Mouse (Mus musculus): ENCODE data around the gene Dek. TPM values are rescaled to one million over a fixed set of nuclear protein-coding genes. Genes with fewer than 3 reads are reported as not detected.
A peak's percentile ranks its signal among the peaks of the same experiment; 100 is the strongest.

The Dek gene
- polyA plus RNA-seq, 1 experiment from 2014 or later: 332 TPM

DNA sequence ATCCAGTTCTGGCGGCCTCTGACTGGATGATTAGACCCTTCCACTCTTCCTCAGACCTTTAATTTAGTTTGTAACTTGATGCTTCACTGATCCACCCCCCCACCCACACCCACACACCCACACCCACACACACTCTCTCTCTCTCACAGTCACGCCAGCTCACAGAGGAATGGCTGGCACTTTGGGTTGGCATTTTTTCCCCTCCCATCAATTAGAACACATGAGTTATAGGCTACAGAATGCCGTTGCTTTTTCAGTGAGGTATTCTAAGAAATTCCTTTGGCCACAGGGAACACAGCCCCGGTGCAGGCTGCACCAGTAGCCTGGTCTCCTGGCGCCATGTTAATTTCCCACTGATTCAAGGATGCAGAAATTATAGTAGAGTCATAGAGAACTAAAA lies 19.6 kb upstream of the Dek start:
- Histone ChIP-seq H3K36me3 (no peaks in the 10 kb centered on the region), H3K4me3 (no peak overlapping the region), H3K27me3 (ENCODE audit: low read depth, poor library complexity, severe bottlenecking) (peaks cover 35% of the 10 kb centered on the region), H3K27ac (no peak overlapping the region), H3K9me3 (replicated peaks) (no peaks in the 10 kb centered on the region), H3K4me1 (peaks cover 29% of the 10 kb centered on the region)
- WGBS: 74% methylated on average over 5 of the region's 5 CpGs
- DNase-seq (ENCODE audit: low spot score): no peak

DNA sequence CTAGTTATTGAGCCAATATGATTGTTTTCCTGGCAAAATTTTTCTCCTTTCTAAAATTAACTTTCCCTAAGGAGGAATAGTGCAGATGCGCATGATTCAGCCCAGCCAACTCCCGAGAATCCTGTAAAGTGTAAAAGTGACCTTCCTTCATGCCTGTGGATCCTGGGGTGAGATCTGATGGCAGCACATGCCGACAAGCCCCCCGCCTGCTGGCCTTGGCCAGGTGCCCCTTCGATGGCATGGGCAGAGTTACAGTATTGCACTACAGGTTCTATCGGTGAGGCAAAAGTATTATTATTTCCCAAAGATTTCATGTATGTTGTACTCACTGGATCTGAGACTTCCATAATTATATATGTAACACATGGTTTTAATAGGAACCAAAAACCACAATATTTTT lies 19.0 kb upstream of the Dek start:
- WGBS: 88% methylated on average over 6 of the region's 6 CpGs
- no peak for DNase-seq (ENCODE audit: low spot score)
- Histone ChIP-seq H3K9me3 (replicated peaks) (no peaks in the 10 kb centered on the region), H3K4me1 (peaks cover 29% of the 10 kb centered on the region), H3K36me3 (no peaks in the 10 kb centered on the region), H3K27me3 (ENCODE audit: low read depth, poor library complexity, severe bottlenecking) (peaks cover 41% of the 10 kb centered on the region), H3K27ac (no peak overlapping the region), H3K4me3 (no peak overlapping the region)

DNA sequence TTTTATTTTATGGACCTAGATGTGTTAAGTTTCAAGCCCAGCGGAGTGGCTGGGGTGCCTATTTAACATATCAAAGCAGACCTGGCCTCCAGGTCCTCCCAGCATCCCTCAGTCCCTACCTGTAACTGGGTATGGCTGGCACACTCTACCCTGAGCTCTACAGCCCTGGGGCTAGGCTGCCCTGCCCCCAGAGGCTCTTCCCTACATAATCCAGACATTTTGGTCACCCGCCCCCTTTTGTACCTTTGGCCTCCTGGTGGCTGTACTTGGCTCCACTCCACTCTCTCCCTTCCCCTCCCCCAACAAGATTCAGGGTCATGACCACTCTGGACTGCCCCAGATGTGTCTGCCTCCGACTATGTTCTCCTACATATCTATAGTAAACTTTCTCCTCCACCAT lies 18.4 kb upstream of the Dek start:
- Histone ChIP-seq H3K4me3 (no peak overlapping the region), H3K4me1 (peaks cover 29% of the 10 kb centered on the region), H3K27me3 (ENCODE audit: low read depth, poor library complexity, severe bottlenecking) (peaks cover 43% of the 10 kb centered on the region), H3K9me3 (replicated peaks) (no peaks in the 10 kb centered on the region), H3K27ac (no peak overlapping the region), H3K36me3 (no peaks in the 10 kb centered on the region)
- DNase-seq (ENCODE audit: low spot score): no peak
- WGBS: 29% methylated on average over 3 of the region's 3 CpGs

DNA sequence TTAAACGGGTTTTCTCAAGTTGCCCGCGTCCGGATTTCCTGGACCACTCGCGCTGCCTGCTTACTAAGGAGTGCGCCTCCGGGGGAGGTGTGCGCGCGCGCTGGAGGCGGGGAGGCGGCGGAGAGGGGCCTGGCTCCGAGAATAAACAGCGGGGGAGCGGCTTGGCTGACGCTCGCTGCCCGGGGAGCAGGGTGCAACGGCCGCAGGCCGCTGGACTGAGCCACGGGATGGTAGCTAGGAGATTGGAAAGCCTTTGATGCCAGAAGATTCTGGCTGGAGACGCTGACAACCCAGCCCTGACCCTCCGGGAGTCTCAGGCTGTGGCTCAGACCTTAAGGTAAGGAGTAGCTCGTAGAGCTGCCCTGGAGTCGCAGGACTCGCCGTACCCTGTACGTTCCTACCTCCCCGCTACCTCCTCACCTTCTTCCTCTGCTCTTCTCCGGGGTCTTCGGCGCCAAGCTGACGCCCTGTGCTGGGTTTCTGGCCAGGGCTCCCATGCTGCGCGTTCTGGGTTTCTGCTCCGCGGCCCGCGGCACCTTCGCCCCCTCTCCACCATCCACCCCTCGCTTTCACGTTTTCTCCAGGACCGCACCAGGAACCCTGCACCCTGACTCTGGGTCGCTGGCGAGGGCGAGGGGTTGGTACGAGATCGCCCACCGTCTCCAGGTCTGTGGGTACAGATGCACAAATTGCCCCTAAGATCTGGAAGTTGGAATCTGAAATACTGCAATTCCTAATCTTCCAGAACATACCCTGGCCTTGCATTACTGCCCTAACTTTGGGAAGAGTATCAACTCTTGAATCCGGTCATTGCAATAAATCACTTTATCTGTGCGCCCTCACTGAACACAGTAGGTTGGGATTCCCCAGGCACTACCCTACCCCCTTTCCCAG lies 16.8 kb upstream of the Dek start, which contains the start of gene Rnf144b:
Rnf144b (plus strand) TSS at position 120 of the 894 bp plus-strand sequence.
- DNase-seq (ENCODE audit: low spot score): peak; percentile 70
- Histone ChIP-seq H3K27ac (peak within 1 kb of the TSS; percentile 64), H3K9me3 (replicated peaks) (no peaks in the 10 kb centered on the region), H3K4me1 (peaks cover 29% of the 10 kb centered on the region), H3K27me3 (ENCODE audit: low read depth, poor library complexity, severe bottlenecking) (peaks cover 43% of the 10 kb centered on the region), H3K4me3 (peak within 1 kb of the TSS; percentile 68), H3K36me3 (no peaks in the 10 kb centered on the region)
- under 1% methylated on average over 55 of the region's 55 CpGs for WGBS

DNA sequence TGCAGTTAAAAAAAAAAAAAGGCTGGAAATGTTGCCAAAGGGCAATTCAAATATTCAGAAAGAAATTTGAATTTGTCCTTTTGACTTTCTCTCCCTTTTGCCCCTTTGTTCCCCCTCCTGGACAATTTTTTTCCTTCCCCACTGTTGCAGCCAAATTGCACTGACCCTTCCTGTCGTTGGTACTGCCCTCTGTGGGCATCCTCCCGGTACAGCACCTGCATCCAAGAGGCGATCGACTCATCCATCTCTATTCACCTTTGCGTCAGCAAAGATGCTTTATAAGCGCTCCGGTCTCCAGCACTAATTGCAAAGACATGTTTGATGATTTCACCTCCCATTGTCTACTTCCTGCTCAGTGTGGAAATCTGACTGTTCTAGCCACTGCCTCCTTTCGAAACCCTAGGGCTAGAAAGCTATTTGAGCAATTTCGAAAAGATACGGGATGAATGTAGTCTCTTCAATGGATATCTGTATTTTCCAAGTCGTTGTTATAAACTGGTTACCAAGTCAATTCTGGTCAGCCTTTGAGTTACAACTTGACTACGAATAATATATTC lies 15.4 kb upstream of the Dek start:
- WGBS: 42% methylated on average over 12 of the region's 12 CpGs

DNA sequence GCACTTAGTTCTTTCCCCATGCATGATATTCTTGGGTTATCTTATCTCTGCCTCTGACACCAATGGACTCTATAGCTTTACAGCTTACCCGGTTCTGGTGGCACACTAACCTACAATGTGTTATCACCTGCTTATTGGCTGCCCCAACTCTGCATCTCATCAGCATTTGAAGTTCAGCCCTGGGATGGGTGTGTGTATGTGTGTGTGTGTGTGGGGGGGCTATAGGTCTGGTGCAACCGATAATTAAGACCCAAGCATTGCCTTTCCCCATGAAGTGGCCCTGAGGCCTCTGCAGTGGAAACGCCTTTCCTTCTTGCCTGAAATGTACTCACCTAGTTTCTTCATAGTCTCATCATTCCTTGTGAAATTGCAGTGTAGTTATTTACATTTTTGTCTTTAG lies 10.0 kb upstream of the Dek start:
- Histone ChIP-seq H3K9me3 (replicated peaks) (no peaks in the 10 kb centered on the region), H3K27me3 (ENCODE audit: low read depth, poor library complexity, severe bottlenecking) (peaks cover 12% of the 10 kb centered on the region), H3K27ac (no peak overlapping the region), H3K4me3 (no peak overlapping the region), H3K36me3 (no peaks in the 10 kb centered on the region), H3K4me1 (no peaks in the 10 kb centered on the region)
- 83% methylated on average over 3 of the region's 3 CpGs for WGBS
- no peak for DNase-seq (ENCODE audit: low spot score)

More for the DNA sequence above, 15.4 kb upstream of the Dek start:
- Histone ChIP-seq H3K27ac (no peak overlapping the region), H3K4me1 (peaks cover 29% of the 10 kb centered on the region), H3K36me3 (no peaks in the 10 kb centered on the region), H3K27me3 (ENCODE audit: low read depth, poor library complexity, severe bottlenecking) (peaks cover 43% of the 10 kb centered on the region), H3K9me3 (replicated peaks) (no peaks in the 10 kb centered on the region), H3K4me3 (no peak overlapping the region)
- DNase-seq (ENCODE audit: low spot score): no peak

DNA sequence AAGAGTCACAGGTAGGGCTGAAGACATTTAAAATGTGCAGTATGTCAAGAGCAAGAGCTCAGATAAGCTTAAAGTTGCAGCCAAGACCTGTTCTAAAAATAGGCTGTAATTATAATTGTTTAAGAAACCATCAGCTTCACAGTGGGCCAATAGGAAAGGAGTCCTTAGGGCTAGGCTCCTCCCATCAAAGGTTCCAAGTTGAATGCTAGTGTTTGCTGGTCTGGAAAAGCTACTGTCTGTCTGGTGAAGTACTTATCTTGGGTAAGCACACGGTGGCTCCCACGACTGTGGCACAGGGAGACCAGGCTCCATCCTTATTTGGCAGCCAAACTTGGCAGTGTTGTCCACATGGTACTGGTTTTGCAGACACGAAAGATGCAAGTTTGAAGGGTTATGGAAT lies 6.9 kb upstream of the Dek start:
- no peak overlapping the region for H3K4me3 ChIP-seq
- H3K4me1 ChIP-seq: no peaks in the 10 kb centered on the region
- 83% methylated on average over 3 of the region's 3 CpGs for WGBS
- no peaks in the 10 kb centered on the region for H3K27me3 ChIP-seq (ENCODE audit: low read depth, poor library complexity, severe bottlenecking)
- no peak for DNase-seq (ENCODE audit: low spot score)
- no peaks in the 10 kb centered on the region for H3K9me3 ChIP-seq (replicated peaks)
- H3K27ac ChIP-seq: no peak overlapping the region
- H3K36me3 ChIP-seq: no peaks in the 10 kb centered on the region

DNA sequence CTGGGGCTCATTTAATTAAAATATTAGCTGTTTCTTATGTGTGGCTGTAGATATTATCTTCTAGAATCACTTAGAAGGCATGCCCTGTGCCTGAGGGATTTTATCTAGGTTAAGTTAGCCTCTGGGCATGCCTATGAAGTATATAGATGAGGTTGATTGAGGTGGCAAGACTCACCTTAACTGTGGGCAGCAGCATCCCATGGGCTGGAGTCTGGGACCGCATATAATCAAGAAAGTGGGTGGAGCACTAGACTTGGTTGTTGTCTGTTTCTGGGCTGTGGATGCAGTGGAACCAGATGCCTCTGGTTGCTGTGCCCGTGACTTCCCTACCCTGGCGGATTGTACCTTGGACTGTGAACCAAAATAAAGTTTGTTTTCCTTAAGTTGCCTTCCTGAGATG lies 6.1 kb upstream of the Dek start:
- Histone ChIP-seq H3K4me1 (peaks cover 6% of the 10 kb centered on the region), H3K36me3 (no peaks in the 10 kb centered on the region), H3K9me3 (replicated peaks) (no peaks in the 10 kb centered on the region), H3K27me3 (ENCODE audit: low read depth, poor library complexity, severe bottlenecking) (no peaks in the 10 kb centered on the region), H3K27ac (no peak overlapping the region), H3K4me3 (no peak overlapping the region)
- DNase-seq (ENCODE audit: low spot score): no peak
- WGBS: 86% methylated on average over 3 of the region's 3 CpGs

DNA sequence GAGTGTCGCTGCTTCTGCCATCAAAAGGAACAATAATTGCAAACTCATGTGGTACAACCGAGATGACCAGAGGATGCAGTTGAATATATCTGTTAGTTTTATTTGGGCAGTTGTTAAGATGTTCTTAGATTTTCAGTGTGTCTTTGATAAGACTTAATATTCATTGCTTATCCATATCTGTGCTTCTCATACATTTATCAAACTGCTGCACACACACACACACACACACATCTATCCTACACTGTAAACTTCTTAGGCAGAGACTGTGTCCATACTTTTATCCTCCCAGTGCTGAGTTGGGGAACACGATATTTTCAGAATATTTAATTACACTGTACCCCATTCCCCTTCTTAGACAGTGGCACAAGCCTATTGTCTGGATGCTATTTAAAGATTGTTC lies 5.2 kb upstream of the Dek start:
- peaks cover 11% of the 10 kb centered on the region for H3K4me1 ChIP-seq
- H3K9me3 ChIP-seq (replicated peaks): no peaks in the 10 kb centered on the region
- H3K4me3 ChIP-seq: no peak overlapping the region
- H3K27me3 ChIP-seq (ENCODE audit: low read depth, poor library complexity, severe bottlenecking): no peaks in the 10 kb centered on the region
- no peak for DNase-seq (ENCODE audit: low spot score)
- H3K27ac ChIP-seq: no peak overlapping the region
- H3K36me3 ChIP-seq: no peaks in the 10 kb centered on the region
- 83% methylated on average over 3 of the region's 3 CpGs for WGBS

DNA sequence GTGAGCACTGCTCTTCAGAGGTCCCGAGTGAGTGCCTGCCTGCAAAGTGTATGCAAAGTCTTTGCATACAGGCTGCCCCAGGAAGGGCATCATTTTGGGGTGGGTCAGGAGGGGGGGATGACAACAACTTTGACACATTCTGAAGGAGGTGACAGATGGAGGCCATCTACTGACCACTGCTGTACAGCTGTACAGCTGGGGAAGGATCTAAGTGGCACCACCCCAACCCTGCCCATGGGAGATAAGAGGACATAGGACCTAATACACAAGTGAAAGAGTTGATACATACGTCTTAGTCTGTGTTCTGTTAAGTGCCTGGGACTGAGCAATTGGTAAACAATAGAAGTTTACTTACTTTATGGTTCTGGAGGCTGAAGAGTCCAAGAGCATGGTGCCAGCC lies 3.2 kb upstream of the Dek start:
- DNase-seq (ENCODE audit: low spot score): no peak
- no peak overlapping the region for H3K27ac ChIP-seq
- no peaks in the 10 kb centered on the region for H3K27me3 ChIP-seq (ENCODE audit: low read depth, poor library complexity, severe bottlenecking)
- H3K9me3 ChIP-seq (replicated peaks): no peaks in the 10 kb centered on the region
- no peak overlapping the region for H3K4me3 ChIP-seq
- H3K36me3 ChIP-seq: no peaks in the 10 kb centered on the region
- 70% methylated on average over 2 of the region's 2 CpGs for WGBS
- peaks cover 13% of the 10 kb centered on the region for H3K4me1 ChIP-seq

DNA sequence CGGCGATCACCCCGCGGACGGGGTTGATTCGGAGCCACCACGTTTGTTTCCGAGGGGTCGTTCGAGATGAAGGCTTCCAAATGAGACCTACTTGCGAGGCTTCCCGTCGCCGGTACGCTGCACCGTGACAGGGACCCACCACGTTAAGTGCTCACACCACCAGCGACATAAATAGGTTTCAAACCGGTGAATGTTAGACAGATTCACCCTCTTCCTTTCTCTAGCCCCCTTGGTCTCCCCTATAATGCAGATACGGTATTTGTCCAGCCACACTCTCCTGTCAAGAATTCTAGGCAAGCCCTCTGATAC lies 533 bp upstream of the Dek start:
- Histone ChIP-seq H3K4me1 (peaks cover 27% of the 10 kb centered on the region), H3K27ac (peak overlapping the region; percentile 100), H3K4me3 (peak overlapping the region; percentile 99), H3K36me3 (peaks cover 16% of the 10 kb centered on the region), H3K27me3 (ENCODE audit: low read depth, poor library complexity, severe bottlenecking) (no peaks in the 10 kb centered on the region), H3K9me3 (replicated peaks) (no peaks in the 10 kb centered on the region)
- DNase-seq (ENCODE audit: low spot score): no peak
- under 1% methylated on average over 20 of the region's 20 CpGs for WGBS

DNA sequence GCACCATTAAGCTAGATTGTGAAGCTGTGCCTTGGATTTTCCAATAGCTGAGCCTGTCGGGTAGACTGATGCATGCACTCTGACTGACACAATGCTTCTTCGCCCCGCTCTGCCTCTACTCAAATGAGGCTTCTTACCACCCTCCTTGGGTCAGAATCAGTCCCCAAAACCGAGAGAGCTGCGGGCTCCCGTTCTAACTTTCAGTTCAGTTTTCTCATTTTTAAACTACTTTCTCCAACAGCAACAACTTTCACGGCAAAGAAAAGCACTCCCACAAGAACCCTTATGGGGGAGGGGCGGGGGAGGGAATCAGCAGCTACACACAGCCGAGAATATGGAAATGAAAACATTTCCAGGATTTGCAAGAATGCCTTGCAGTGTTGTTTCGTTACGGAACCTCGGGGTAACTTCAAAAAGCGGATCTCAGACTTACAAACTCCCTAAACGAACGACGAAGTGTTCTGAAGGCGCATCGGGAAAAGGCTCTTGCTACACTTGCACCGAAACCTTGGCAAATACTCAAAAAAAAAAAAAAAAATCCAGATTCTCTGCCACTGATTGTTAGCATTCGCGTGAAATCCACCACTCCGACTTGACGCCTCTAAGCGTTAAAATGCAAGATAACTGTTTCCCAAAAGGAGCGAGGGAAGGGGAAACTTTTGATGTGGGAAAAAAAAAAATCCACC lies 1.0 kb downstream of the Dek start:
- H3K4me1 ChIP-seq: peaks cover 27% of the 10 kb centered on the region
- H3K9me3 ChIP-seq (replicated peaks): no peaks in the 10 kb centered on the region
- peaks cover 31% of the 10 kb centered on the region for H3K36me3 ChIP-seq
- peak; percentile 57 for DNase-seq (ENCODE audit: low spot score)
- peak overlapping the region; percentile 99 for H3K4me3 ChIP-seq
- peak overlapping the region; percentile 100 for H3K27ac ChIP-seq
- no peaks in the 10 kb centered on the region for H3K27me3 ChIP-seq (ENCODE audit: low read depth, poor library complexity, severe bottlenecking)
- under 1% methylated on average over 25 of the region's 25 CpGs for WGBS

DNA sequence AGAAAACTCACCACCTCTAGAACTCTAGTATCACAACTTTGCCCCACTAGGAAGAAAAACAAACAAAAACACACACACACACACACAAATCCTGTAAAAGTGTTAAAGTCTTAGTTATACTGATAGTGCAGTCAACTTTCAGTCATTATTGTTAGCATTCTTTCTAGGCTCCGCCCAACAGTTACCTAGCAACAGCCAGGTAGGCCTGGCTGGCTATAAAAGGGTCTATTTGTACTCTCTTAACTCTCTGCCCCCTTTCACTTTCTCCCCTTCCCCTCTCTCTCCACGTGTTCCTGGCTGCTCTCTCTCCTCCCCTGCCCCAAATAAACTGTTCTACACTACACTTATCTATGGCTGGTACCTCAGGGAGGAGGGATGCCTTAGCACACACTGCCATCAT lies 1.9 kb downstream of the Dek start:
- Histone ChIP-seq H3K9me3 (replicated peaks) (no peaks in the 10 kb centered on the region), H3K36me3 (peaks cover 40% of the 10 kb centered on the region), H3K4me3 (peak overlapping the region; percentile 99), H3K27me3 (ENCODE audit: low read depth, poor library complexity, severe bottlenecking) (no peaks in the 10 kb centered on the region), H3K4me1 (peaks cover 27% of the 10 kb centered on the region), H3K27ac (no peak overlapping the region)
- DNase-seq (ENCODE audit: low spot score): no peak
- WGBS: 36% methylated on average over 2 of the region's 2 CpGs

Data from limb, embryonic 10.5 days (tissue).